24 mouse cellular contexts compared by ENCODE assay signal in the genomic region with DNA sequence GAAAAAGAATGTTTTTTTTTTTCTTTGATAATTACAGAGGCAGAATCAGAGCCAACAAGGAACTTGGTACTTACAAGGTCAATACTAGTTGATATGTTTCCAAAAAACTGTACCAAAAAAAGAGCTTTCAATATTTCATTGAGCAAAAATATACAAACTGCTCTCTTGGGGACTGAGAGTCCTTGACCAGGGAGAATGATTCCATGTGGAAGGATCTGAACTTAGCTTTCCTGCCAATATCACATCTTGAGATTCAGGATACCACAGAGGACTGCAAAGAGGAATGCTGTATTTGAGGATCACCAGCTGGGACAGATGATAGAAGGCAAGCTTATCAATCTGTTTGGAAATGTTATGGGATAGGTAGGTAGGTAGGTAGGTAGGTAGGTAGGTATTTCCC.
A peak's percentile ranks its signal among the peaks of the same experiment; 100 is the strongest.
DNase-seq lines count a peak whose midpoint lies in the region; ATAC-seq and TF ChIP-seq lines count a peak whose summit lies in the region.
"Had no signal": no experiment of that assay in that cellular context is flagged by ENCODE, and none has a peak within 500 bp of the region (broad histone marks: within the 10 kb centered on the region; RNA-seq: fewer than 3 reads in every experiment).

No protein-coding gene starts in this region.

- no peak overlapping the region for H3K9ac ChIP-seq in liver, adult 2 months (ENCODE audit: low read depth, low read length)
- no peak overlapping the region for H3K9ac ChIP-seq in liver, embryonic 12.5 days
- H3K9ac ChIP-seq: forebrain, embryonic 13.5 days; heart, embryonic 12.5 days; heart, embryonic 15.5 days; hindbrain, embryonic 14.5 days had no signal

- no peak for TF ChIP-seq CTCF in liver, adult 2 months (IDR thresholded peaks at IDR 0.05; ENCODE audit: low read depth, low read length)
- TF ChIP-seq CTCF in lung, adult 2 months (IDR thresholded peaks at IDR 0.05; ENCODE audit: insufficient read depth, low read length) = no peak

- no peak overlapping the region for H3K27ac ChIP-seq in liver, adult 2 months (replicated peaks; ENCODE audit: insufficient read depth, low read depth, low read length)
- no peak overlapping the region for H3K27ac ChIP-seq in liver, embryonic 12.5 days
- H3K27ac ChIP-seq: forebrain, embryonic 10.5 days; forebrain, embryonic 13.5 days; heart, embryonic 15.5 days; hindbrain, embryonic 14.5 days; hindbrain, postnatal 0 days had no signal

- no peak for ATAC-seq in liver, embryonic 12.5 days
- ATAC-seq: activated CD4-positive, CD25-positive, alpha-beta regulatory T cell, adult 4 months; forebrain, embryonic 13.5 days; forebrain, embryonic 16.5 days; hindbrain, postnatal 0 days; inflammation-experienced regulatory T-cells, adult 6 months had no signal

- H3K4me2 ChIP-seq in liver, embryonic 12.5 days = no peak overlapping the region
- H3K4me2 ChIP-seq: forebrain, embryonic 13.5 days; heart, embryonic 12.5 days; heart, embryonic 15.5 days; hindbrain, embryonic 14.5 days had no signal

- H3K4me1 ChIP-seq in liver, adult 2 months (ENCODE audit: control insufficient read depth, insufficient read depth, low read length) = no peaks in the 10 kb centered on the region; the same call in 1 of the 2 replicates
- no peaks in the 10 kb centered on the region for H3K4me1 ChIP-seq in liver, embryonic 12.5 days
- H3K4me1 ChIP-seq in lung, adult 2 months (ENCODE audit: control insufficient read depth, insufficient read depth, low read length) = no peaks in the 10 kb centered on the region; the same call in 1 of the 2 replicates
- H3K4me1 ChIP-seq: forebrain, embryonic 10.5 days; forebrain, embryonic 13.5 days; heart, embryonic 12.5 days; heart, embryonic 15.5 days had no signal

- intact Hi-C loops in heart, postnatal 14 days (cut with DNase I) = no loop called here

- H3K79me2 ChIP-seq in liver, adult 2 months (ENCODE audit: control insufficient read depth, insufficient read depth, low read length) = no peaks in the 10 kb centered on the region

- H3K4me3 ChIP-seq in liver, adult 2 months (ENCODE audit: insufficient read depth, low read depth, low read length) = no peak overlapping the region
- no peak overlapping the region for H3K4me3 ChIP-seq in liver, embryonic 12.5 days
- H3K4me3 ChIP-seq in lung, adult 2 months (replicated peaks; ENCODE audit: extremely low read depth, low read depth, low read length) = no peak overlapping the region
- H3K4me3 ChIP-seq: forebrain, embryonic 10.5 days; forebrain, embryonic 13.5 days; heart, embryonic 12.5 days; heart, embryonic 15.5 days had no signal

- TF ChIP-seq POLR2A in liver, adult 2 months (IDR thresholded peaks at IDR 0.05; ENCODE audit: extremely low read depth, insufficient read depth, low read length) = no peak
- TF ChIP-seq POLR2A in lung, adult 2 months (IDR thresholded peaks at IDR 0.05; ENCODE audit: borderline replicate concordance, extremely low read depth, low read depth, low read length) = no peak

- H3K36me3 ChIP-seq in liver, adult 2 months (ENCODE audit: control insufficient read depth, insufficient read depth, low read length) = no peaks in the 10 kb centered on the region
- H3K36me3 ChIP-seq in liver, embryonic 12.5 days = no peaks in the 10 kb centered on the region
- H3K36me3 ChIP-seq: forebrain, embryonic 10.5 days; heart, embryonic 12.5 days; heart, embryonic 15.5 days had no signal

- no peaks in the 10 kb centered on the region for H3K27me3 ChIP-seq in liver, adult 2 months (ENCODE audit: control insufficient read depth, insufficient read depth, low read length)
- H3K27me3 ChIP-seq in liver, embryonic 12.5 days (replicated peaks) = no peaks in the 10 kb centered on the region
- H3K27me3 ChIP-seq: forebrain, embryonic 13.5 days; heart, embryonic 12.5 days; heart, embryonic 15.5 days had no signal

- H3K9me3 ChIP-seq in liver, embryonic 12.5 days (replicated peaks) = no peaks in the 10 kb centered on the region
- H3K9me3 ChIP-seq: forebrain, embryonic 10.5 days; forebrain, embryonic 13.5 days; heart, embryonic 12.5 days; heart, embryonic 15.5 days had no signal

- DNase-seq in adrenal gland, adult (ENCODE audit: inconsistent age in 2 of 2, low spot score in 1 of 2) = peak; percentile 15 to 68
- DNase-seq in adrenal gland, adult 8-10 months = no peak
- DNase-seq in heart, adult 8-10 months (ENCODE audit: low spot score) = peak; percentile 31
- DNase-seq in heart, postnatal 14 days = no peak
- peak; percentile 50 for DNase-seq in liver, adult 2 months (ENCODE audit: extremely low read depth, low read depth, low spot score)
- peak; percentile 22 for DNase-seq in lung, postnatal 36 days
- no peak for DNase-seq in lung, adult 2 months
- DNase-seq: cerebellum, adult 18-20 months; cerebellum, adult 9-10 months; cerebellum, postnatal 14 days; gastrocnemius, postnatal 10 days; gastrocnemius, postnatal 36 days; heart, postnatal 10 days; heart, postnatal 4 days had no signal

Comparison
In these comparisons a context has a peak if more than half of its experiments do, and no peak if none do; other contexts are left out.
1. DNase-seq: peak in adrenal gland, adult (2 of 2), heart, adult 8-10 months (single experiment), liver, adult 2 months (single experiment) and lung, postnatal 36 days (single experiment); none in adrenal gland, adult 8-10 months (single experiment), heart, postnatal 14 days (0 of 2) and lung, adult 2 months (single experiment).